Mouse (Mus musculus) layer of hippocampus, postnatal 14 days (tissue): ENCODE results near the gene Elp1. TPM values are rescaled to one million over a fixed set of nuclear protein-coding genes. Genes with fewer than 3 reads are reported as not detected.

Source experiments
- DNase-seq, 2 experiments: peaks; one replicate each; pipeline ENCODE4 v3.0.0; 2021 to 2022; ENCODE audit warnings: low spot score in 2 of 2, mixed read lengths in 1 of 2
- total RNA-seq, 2 experiments: library from RNA; stranded (reverse); gene quantifications; 2 replicates each; pipeline ENCODE4 v1.2.3; 2021

The Elp1 gene
- total RNA-seq, 2 experiments from 2014 or later, result 63.0 to 63.6 TPM

DNA sequence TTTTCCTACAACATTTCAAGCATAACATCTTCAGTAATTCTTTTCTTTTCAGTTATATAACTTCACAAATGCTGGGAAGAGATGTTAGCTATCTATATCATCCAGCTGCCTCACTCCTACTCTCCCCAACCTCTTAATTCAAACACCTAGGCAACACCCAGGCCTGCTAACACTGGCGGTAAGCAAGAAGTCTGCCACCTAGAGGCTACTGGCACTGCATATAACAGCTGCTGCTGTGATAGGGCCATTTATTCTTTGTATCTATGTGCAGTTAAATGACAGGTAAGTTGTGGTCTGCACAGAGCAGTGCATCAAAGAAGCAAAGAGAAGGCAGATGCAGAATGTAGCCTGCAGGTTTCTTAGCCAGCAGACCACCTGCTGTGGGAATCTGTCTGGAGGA is 10.8 kb downstream of the Elp1 start:
- DNase-seq, result no peak

- no peak for DNase-seq
Measured at GRCm38 (mm10) chr4:56771065-56771464, 31.1 kb downstream of the Elp1 start.

- DNase-seq, result no peak
Measured at GRCm38 (mm10) chr4:56768913-56769312, 33.2 kb downstream of the Elp1 start.

DNA sequence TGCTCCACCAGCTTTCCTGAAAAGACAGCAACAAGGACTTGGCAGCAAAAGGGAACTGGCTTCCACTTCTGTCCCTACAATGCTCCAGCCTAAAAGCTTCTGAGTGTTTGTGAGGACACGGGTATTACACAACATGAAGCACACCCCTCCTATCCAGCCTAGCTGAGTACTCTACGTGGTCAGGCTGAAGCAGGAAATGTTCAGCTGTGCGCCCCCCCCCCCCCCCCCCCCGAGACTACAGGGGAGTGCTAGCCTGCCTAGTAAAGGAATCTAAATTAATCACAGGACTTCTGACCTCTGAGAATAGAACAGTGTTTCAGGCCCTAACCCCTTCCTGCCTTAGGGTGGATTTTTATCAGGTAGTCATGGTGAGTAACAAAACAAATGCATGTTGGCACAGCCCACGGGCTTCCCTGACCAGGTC is 34.3 kb downstream of the Elp1 start:
- no peak for DNase-seq

GRCm38 (mm10) chr4:56757693-56758092 is 44.4 kb downstream of the Elp1 start:
- no peak for DNase-seq

- DNase-seq, result no peak
Measured at GRCm38 (mm10) chr4:56756966-56757600, 45.0 kb downstream of the Elp1 start.

DNA sequence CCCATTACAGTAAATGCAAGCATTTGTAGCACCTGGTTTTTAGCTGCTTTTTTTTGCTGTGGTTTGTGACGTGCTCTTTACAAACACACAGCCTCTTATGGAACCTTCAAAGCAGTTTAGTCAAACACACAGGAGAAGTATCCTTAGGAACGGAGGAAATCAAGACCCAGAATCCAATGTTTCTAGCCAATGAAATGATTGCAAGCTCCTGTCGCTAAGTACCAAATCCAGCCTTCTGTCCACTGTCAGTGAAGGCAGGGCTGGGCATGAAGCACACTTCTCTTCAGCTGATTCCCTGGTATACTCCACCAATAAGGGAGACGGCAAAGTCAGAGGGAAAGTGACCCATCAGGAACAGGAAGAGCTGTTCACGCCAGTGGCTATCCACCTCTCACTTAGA is 46.1 kb downstream of the Elp1 start:
- no peak for DNase-seq

DNA sequence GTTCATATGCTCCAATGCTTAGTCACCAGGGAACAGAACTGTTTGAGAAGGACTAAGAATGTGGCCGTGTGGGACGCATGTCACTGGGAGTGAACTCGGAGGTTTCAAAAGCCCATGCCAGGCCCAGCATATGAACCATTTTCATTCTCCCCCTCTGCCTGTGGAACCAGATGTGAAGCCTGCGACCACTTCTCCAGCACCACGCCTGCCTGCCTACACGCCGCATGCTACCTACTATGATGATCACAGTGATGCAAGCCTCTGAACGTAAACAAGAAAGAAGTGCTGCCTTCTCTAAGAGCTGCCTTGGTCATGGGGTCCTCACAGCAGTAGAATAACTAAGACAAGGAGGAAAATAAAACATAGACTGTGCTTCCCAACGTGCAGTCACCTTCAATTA is 54.7 kb downstream of the Elp1 start:
- DNase-seq, result no peak

GRCm38 (mm10) chr4:56746345-56746744 is 55.8 kb downstream of the Elp1 start:
- DNase-seq, result no peak

DNA sequence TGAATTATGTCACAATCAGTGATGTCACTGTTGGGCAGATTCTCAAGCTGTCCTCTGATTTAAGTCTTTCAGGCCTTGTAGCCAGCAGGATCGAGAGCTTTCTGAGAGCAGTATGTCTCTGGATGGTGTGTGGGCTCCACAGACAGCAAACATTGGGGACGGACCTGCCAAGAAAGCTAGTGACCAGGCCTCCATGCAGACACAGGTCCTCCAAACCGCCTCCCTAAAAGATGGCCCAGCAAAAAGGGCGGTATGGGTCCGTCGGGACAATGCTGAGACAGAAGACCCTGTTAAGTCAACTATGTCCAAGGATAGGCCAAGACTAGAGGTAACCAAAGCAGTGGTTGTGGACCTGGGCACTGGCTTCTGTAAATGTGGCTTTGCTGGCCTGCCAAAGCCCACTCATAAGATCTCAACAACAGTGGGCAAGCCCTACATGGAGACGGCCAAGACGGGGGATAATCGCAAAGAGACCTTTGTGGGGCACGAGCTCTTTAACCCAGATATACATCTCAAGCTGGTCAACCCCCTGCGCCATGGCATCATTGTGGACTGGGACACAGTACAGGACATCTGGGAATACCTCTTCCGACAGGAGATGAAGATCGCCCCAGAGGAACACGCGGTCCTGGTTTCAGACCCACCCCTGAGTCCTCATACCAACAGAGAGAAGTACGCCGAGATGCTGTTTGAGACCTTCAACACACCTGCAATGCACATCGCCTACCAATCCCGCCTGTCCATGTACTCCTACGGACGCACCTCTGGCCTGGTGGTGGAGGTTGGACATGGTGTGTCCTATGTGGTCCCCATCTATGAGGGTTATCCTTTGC is 58.6 kb downstream of the Elp1 start, which contains the start of gene Actl7a:
Gene Actl7a, plus strand, starts transcription at position 51 of the 833 bp plus-strand sequence.
- no peak for DNase-seq

- no peak for DNase-seq
Measured at GRCm38 (mm10) chr4:56742698-56743097, 59.4 kb downstream of the Elp1 start.

DNA sequence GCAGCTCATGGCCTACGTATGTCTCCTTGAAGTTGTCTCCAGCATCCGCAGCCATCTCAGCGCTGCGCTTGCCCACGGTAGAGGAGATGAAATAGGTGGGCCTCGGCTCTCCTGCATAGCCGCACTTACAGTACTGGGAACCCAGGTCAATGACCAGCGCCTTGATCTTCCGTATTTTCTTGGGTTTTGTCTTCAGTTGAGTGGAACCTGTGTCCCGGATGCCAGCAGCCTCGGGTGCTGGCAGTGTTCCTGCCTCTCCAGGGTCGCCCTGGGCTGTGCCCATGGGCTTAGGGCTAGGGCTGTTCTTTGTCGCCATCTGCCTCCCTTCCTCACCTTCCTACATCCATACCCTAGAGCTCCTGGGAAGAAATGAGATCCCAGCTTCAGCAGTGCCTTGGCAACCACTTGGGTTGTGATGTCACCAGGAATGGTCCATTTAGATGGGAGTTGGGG is 61.1 kb downstream of the Elp1 start, which contains the start of gene Actl7b:
Gene Actl7b, minus strand, starts transcription at position 403 of the 453 bp plus-strand sequence.
- no peak for DNase-seq

DNA sequence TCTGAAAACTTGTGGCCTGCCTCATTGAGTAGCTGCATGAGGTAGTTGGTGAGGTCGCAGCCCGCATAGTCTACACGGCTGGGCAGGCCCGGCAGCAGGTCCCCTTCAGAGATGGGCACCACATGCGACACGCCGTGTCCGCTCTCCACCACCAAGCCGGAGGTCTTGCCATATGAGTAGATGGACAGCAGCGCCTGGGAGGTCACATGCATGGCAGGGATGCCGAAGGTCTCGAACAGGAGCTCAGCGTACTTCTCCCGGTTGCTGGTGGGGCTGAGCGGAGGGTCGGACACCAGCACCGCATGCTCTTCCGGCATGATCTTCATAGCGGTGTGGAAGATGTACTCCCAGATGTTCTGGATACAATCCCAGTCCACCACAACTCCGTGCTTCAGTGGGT is 61.5 kb downstream of the Elp1 start:
- DNase-seq, result no peak

- DNase-seq, result no peak
Measured at GRCm38 (mm10) chr4:56740020-56740485, 62.1 kb downstream of the Elp1 start, which contains the start of gene Gm26657. Gene Gm26657 (plus strand): TSS chr4:56740070.

- DNase-seq, result no peak
Measured at GRCm38 (mm10) chr4:56725839-56726238, 76.3 kb downstream of the Elp1 start.

DNA sequence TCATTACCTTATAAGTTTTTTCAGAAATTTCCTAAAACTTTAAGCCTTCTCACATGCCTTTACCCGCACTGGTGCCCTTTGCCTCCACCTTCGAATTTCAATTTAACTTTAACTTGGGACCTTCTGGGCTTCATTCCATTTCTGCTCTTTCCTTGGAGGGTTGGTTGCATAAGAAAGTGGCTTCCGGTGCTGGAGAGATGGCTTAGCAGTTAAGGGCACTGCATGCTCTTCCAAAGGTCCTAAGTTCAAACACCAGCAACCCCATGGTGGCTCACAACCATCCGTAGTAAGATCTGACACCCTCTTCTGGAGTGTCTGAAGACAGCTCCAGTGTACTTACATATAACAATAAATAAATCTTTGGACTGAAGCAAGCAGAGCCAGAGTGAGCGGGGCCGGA is 78.9 kb downstream of the Elp1 start:
- no peak for DNase-seq

DNA sequence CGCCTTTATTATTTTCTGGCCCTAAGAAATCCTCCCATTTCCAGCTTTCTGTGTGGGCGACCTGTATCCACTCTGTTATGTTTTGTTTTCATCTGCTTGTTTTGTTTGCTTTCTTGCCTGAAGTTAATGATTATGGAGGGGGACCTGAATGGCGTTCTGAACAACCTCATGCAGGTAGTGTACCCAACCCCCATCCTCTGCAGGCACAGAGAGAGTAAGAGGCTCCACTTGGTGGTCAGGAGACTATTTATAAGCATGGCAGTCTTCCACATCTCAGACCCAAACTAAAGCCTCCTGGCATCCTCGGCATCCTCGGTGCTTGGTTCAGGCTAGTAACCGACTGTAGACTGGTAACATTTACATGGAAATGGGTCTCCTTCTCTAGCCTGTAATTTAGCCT is 79.8 kb downstream of the Elp1 start:
- no peak for DNase-seq

DNA sequence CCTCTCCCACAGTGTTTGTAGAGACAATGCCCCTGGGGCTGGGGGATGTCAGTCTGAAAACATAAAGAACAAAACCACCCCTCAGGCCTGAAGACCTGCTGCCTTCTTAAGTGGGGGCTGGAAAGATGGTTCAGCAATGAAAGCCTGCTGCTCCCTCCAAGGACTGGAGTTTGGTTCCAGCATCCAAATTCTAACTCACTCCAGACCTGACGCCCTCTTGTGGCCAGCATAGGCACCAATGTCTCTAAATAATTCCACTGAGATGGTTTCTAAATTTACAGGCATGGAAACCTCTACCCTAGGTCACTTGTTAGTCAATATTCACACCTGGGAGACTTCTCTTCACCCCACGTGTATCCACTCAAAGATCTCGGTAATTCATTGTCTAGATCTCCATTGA is 80.7 kb downstream of the Elp1 start:
- peak in 1 of 2 experiments; percentile 31 for DNase-seq

DNA sequence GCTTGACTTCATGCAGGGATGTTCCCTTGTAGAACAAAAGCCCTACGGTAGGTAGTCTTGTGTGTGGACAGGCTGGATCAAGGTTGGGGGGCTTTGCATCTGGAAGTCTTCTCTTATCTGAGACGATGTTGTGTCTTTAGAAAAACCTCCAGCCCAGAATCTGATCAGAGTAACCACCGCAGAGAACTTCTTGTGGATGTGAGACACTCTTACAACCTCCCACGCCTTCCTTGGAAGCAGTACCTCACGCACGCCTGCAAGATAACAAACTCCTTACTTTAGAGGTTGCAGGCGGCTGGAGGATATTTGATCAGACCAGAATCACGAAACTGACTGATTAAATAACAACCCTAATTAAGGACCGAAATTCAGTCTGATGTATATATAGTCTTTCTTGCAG is 81.7 kb downstream of the Elp1 start:
- DNase-seq, result no peak

DNA sequence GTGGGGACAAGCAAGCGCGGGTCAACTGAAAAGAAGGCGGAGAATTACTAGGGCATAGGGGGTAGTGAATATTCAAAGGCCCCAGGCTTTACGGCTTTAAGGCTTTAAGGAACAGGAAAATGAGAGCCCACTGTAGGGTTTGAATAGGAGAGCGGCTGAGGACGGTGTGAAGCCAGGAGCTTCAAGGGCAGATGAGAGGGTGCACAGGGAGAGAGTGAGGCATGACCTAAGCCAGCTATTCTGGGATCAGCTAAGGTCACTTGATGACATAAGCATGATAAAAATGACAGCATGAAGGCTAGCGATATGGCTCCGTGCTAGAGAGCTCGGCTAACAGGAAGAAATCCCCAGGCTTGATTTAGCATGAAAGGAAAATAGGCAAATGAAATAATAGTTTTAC is 82.7 kb downstream of the Elp1 start:
- no peak for DNase-seq

DNA sequence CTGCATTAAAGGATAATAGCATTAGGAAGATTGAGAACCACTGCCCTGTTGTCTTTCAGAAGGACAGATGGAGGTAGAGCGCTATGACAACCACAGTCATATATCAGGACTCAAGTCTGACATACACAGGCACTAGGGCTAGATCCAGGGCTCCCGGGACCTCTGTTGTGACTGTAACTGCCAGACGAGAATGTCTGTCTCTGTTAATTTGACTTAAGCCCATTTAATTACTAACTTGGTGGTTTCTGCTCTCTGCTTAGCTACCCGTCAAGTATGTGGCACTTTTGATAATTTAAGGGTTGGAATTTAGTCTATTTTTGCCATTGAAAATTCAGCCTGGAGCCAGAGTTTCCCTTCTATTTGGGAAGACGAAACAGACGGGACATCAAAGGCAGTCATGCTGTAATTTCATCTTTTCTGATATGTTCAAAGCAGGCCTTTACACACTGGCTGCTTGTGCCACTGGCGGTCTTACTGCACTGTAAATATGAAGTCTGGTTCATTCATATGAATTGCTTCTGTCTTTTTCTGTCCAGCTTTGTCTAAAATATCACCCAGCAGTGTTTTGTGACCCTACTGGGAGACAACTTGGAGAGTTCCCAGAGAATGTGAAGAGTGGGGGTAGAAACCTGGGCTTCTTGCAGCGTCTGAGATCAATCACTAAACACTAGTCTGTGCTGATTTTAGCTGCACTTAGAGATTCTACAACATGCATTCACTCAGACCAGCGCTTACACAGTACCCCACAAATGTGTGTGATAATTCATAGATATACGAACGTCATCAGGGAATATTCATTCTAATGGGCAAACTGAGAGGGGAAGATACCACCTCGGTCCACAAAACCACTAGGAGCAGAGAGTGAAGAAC is 83.3 kb downstream of the Elp1 start:
- no peak for DNase-seq
